Mouse (Mus musculus) splenic B cell, adult 2 months (primary cell): ENCODE measurements around the gene Rnh1.

ENCODE experiments used
- DNase-seq: peaks from one replicate; pipeline ENCODE4 v3.0.0-alpha.2; 2011; ENCODE audit warnings: low read depth, low spot score
- H3K27me3 ChIP-seq: 2 replicates; pipeline ENCODE4 v1.6.1; 2012; ENCODE audit warnings: mild to moderate bottlenecking, low read length, moderate library complexity, mixed read lengths; ENCODE audit not compliant: control insufficient read depth, poor library complexity, insufficient read depth, severe bottlenecking
- H3K36me3 ChIP-seq: 2 replicates; pipeline ENCODE4 v1.6.1; 2012; ENCODE audit warnings: mild to moderate bottlenecking, low read length, moderate library complexity, mixed read lengths; ENCODE audit not compliant: control insufficient read depth, poor library complexity, insufficient read depth, severe bottlenecking

Gene Rnh1

DNA sequence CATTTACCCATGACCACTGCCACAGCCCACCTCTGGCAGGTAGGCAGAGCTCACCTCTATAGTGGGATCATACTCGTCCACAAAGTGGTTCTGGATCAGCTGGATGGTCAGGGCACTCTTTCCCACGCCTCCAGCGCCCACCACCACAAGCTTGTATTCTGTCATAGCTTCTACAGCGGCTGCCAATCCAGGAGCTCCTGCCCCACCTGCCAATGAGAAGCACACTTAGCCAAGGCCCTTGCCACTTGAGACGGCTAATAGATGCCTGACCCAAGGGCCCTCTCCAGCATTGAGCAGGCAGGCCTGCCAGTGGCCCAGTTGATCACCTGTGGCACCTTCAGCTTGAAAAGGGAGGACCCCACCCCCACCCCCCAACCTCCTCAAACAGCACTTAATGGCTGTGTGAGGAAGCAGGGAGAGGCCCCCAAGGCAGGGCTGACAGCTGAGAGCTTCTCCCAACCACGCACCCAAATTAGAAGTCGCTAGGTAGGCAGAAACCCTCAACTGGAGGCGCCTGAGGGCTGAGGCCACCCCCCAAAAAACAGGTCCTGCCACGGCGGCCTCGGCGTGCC, 20.2 kb upstream of the Rnh1 start:
- no peak for DNase-seq
- H3K27me3 ChIP-seq: no peaks in the 10 kb centered on the region
- H3K36me3 ChIP-seq: peaks cover 12% of the 10 kb centered on the region

DNA sequence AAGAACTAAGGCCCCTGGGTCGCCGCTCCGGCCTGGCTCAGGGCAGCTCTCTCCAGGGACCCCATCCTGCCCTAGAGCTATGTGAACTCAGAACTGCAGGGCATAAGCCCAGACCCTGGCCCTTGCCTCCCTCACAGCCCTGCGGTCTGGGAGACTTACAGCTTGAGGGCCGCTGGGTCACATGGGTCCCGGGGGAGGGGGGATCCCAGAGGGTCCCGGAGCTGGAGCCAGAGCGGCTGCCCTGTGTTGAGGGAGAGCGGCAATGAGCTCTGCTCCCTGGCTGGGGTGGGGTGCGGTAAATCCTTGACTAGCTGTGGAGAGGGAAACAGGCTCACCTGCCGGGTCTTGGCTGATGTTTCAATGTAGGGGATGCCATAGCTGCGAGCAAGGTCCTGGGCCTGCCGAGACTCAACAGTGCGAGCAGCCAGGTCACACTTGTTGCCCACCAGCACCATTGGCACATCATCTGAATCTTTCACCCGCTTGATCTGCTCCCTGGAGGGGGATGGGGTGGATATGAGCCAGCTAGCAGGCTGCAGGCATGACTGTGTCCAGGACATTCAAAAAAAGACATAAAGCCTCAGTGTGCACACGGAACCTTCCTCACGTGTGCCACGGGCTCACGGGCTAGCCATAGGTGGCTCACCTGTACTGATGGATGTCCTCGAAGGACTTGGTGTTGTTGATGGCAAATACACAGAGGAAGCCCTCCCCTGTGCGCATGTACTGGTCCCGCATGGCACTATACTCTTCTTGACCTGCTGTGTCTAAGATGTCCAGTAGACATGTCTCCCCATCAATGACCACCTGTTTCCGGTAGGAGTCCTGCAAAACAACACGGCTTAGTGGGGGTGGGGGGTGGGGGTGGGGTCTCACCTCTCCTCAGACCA, 19.4 kb upstream of the Rnh1 start:
- DNase-seq: no peak
- no peaks in the 10 kb centered on the region for H3K27me3 ChIP-seq
- H3K36me3 ChIP-seq: peaks cover 12% of the 10 kb centered on the region

DNA sequence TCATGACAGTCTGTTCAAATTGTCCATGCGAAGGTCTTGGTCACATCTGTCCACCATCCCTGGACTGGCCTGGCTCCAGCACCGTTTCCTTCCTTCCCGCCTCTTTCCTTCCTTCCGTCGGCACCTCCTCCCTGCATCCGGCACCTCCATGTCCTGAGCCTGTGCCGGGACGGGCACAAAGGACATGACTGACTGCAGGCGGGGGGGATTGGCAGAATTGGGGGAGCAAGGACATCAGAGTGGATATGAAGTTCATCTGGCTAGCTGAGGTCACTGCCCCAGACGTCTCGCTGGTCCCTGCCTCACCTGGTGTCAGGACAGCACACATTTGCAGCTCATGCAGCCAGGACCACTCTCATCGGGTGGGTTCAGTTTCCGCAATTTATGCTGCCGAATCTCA, 18.4 kb upstream of the Rnh1 start:
- Histone ChIP-seq H3K27me3 (no peaks in the 10 kb centered on the region), H3K36me3 (peaks cover 12% of the 10 kb centered on the region)
- DNase-seq: no peak

DNA sequence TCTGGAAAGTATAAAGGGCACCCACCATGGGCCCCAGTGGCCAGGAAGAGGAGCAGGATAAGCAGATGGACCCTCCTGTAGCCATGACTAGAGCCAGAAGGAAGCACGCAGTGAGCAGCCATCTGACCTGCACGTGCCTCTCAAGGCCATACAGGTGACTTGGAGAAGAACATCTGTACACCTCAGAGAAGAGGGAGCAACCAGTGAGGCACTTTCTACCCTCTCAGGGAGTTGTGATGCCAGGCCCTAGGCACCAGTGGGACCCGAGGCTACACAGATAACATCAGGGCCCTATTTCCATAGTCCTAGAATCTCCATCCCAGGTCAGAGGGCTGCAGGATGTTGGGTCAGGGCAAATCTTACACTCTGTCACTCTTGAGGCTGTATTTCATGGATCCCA, 17.6 kb upstream of the Rnh1 start:
- DNase-seq: no peak
- Histone ChIP-seq H3K27me3 (no peaks in the 10 kb centered on the region), H3K36me3 (peaks cover 12% of the 10 kb centered on the region)

DNA sequence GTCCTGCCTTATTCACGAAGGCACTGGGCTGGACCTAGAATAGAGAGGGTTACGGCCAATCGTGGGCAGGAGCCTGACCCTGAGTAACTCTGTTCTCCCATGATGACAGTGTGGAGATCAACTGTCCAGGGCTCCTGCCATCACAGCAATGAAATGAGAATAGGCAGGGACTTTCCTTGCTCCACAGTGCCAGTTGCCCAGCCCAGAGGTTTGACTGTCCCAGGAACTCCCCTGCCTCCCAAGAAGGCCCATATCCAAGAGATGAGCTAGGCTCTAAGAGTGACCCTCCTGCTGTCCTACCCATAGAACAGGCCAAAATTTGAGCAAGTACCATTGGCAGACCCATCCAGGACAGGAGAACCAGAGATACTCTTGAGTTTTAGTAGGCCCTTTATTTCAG, 16.1 kb upstream of the Rnh1 start:
- DNase-seq: no peak
- Histone ChIP-seq H3K36me3 (peaks cover 12% of the 10 kb centered on the region), H3K27me3 (no peaks in the 10 kb centered on the region)

DNA sequence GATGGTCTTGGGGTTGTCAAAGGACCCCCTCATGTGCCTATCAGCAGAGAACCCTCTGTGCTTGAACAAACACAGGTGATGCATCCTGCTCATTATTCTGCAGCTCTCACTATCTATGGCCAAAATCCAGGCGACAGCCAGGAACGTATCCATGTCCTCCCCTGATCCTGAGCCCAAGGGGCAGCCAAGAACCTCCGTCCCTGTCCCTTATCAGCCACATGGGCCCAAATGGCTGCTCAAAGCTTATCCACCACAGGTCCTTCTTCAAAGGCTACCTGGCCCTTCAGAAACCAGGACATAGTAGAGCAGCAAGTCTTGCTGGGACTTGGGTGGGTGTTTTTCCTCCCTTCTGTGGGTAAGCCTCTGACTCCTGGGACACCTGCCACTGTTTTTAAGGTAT, 15.5 kb upstream of the Rnh1 start:
- Histone ChIP-seq H3K27me3 (no peaks in the 10 kb centered on the region), H3K36me3 (peaks cover 12% of the 10 kb centered on the region)
- DNase-seq: no peak

DNA sequence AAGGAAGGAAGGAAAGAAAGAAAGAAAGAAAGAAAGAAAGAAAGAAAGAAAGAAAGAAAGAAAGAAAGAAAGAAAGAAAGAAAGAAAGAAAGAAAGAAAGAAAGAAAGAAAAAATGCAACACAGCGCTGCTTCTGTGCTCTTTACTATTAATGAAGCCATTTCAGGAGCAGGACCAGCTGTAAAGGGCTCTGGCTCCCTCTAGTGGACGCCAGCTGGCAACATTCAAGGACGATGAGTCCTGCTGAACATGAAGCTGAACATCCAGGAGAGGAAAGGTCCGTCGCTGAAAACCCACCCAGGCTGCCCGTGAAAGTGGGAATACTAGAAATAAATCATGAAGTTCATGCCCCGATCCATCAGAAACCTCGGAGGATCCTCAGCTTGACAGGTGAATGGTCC, 3.5 kb upstream of the Rnh1 start:
- Histone ChIP-seq H3K27me3 (no peaks in the 10 kb centered on the region), H3K36me3 (no peaks in the 10 kb centered on the region)

DNA sequence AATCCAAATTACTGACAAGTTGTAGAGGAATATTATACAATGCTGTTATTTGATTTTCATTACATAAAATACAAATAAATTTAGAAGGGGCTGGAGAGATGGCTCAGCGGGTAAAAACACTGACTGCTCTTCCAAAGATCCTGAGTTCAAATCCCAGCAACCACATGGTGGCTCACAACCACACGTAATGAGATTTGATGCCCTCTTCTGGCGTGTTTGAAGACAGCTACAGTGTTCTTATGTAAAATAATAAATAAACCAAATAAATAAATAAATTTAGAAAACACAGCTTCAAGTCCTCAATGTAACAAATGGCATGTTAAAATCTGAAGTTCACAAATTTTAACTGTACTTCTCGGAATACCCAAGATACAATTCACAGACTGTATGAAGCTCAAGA, 2.4 kb upstream of the Rnh1 start:
- no peaks in the 10 kb centered on the region for H3K27me3 ChIP-seq
- DNase-seq: no peak
- H3K36me3 ChIP-seq: no peaks in the 10 kb centered on the region

More for the DNA sequence above, 3.5 kb upstream of the Rnh1 start:
- peak; percentile 94 for DNase-seq

DNA sequence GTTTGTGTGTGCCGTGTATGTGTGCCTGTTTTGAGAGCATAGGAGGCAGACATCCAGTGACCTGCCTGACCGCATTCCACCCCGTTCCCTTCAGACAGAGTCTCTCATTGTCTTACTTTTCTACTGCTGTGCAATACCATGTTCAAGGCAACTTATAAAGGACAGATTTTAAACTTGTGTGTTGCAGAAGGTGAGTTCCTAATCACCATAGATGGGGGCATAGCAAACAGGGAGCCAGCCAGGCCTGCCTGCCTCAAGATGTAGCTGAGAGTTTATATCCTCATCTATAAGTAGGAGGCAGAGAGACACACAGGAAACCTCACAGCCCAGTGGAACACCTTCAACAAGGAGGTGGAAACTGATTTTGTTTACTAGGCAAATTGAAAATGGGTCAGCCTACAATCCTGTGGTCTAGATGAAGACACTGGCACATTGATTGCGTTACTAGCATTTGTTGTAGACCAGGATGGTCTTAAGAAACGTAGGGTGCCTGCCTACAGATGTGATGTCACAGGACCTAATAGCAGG, 730 bp upstream of the Rnh1 start:
- H3K36me3 ChIP-seq: no peaks in the 10 kb centered on the region
- no peaks in the 10 kb centered on the region for H3K27me3 ChIP-seq
- DNase-seq: no peak

DNA sequence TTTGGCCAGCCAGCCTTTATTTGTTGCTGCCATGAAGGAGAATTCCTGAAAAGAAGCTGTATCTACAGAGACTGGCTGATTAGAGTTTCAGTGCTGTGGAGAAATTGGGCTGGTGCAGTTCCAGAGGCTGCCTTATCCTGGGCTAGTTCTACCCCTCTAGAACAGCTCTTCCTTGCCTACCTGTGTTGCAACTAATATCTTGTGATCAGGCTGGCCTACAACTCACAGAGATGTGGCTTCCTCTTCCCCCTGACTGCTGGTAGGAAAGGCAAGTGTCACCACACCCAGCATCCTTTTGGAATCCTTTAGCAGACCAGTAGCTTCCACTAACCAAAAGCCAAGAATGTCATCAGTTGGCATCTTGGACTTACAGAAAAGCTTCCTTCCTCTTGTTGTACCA, 2.8 kb downstream of the Rnh1 start:
- H3K27me3 ChIP-seq: no peaks in the 10 kb centered on the region
- peaks cover 3% of the 10 kb centered on the region for H3K36me3 ChIP-seq
- DNase-seq: no peak

DNA sequence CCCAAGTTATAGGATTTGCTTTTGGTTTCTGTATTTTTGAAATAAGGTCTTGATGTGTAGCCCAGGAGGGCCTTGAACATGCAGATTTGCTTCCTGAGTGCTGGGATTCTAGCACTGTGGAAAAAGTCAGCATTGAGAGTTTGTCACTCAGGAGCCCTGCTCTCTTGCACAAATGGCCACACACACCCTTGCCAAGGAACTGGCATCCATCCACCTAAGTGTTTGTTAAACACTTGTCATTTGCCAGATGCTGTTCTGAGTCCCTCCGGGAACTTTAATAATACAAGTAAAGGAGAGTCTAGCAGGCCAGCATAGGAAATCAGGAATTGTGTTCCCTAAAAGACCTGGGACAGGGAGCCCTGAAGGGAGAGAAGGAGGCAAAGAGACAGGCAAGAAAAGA, 3.4 kb downstream of the Rnh1 start:
- no peak for DNase-seq
- Histone ChIP-seq H3K27me3 (no peaks in the 10 kb centered on the region), H3K36me3 (peaks cover 6% of the 10 kb centered on the region)

DNA sequence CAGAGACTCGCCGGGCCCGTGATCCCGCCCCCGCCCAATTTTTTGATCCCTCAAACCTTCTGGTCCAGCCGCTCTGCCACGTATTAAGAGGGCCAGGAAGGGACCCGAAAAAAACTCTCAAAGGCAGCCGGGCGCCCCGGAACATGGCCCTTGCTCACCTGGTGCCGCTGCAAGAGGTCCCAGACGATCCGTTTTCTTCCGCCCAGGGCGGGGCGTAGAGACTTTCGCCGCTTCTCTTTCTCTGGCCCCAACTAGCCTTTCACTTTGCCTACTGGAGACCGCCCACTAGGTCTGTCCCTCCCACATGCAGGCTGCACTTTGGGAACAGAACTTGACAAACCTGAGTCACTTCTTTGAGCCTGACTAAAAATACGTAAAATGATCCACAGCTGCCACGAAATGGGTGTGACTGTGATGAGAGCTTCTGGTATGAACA, 4.1 kb downstream of the Rnh1 start:
- Histone ChIP-seq H3K36me3 (peaks cover 7% of the 10 kb centered on the region), H3K27me3 (no peaks in the 10 kb centered on the region)
- peak; percentile 81 for DNase-seq

DNA sequence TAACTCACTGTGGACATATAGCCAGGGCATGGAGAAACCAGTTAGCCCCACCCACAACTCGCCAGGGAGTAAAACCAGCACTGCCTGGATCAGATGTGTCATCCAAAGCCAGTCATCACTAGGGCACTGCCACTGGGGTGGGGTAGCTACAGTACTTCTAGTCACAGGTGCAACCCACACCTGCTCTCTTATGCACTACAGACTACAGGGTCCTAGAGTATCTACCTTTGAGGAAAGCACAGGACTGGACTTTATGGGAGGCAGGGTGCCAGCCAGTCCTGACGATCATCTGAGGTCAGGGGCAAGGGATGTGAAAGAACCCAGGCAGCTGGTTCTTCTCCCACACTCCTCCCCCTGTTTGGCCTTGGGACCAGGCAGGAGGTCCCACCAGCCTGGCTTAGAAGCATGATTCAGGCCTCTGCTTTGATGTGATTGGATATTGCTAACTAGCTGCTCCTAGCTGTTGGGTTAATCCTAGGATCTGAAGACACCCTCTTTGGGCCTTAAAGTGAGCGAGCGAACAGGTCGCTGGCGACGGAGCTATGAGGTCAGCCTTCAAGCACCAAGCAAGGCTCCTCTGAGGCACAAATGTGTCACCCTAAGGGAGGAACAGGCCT, 4.6 kb downstream of the Rnh1 start:
- peaks cover 7% of the 10 kb centered on the region for H3K36me3 ChIP-seq
- no peaks in the 10 kb centered on the region for H3K27me3 ChIP-seq
- no peak for DNase-seq

DNA sequence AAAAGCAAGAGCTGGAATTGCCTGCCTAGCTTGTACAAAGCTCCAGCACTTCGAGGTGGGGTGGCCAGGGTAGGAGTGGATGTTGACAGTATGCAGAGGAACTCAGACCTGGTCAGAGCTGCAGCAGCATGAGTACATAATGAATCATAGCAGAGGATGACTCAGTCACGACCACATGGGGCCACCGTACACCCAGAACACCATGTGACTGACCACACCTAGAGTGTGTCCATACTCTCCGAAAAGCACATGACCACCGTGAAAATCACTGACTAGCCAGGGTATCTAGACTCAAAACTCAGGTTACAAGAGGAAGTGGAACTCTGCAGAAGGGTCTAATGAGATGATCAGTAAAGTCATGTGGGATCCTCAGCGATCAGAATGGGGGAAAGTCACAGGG, 7.8 kb downstream of the Rnh1 start:
- Histone ChIP-seq H3K36me3 (peaks cover 7% of the 10 kb centered on the region), H3K27me3 (no peaks in the 10 kb centered on the region)
- peak; percentile 11 for DNase-seq

DNA sequence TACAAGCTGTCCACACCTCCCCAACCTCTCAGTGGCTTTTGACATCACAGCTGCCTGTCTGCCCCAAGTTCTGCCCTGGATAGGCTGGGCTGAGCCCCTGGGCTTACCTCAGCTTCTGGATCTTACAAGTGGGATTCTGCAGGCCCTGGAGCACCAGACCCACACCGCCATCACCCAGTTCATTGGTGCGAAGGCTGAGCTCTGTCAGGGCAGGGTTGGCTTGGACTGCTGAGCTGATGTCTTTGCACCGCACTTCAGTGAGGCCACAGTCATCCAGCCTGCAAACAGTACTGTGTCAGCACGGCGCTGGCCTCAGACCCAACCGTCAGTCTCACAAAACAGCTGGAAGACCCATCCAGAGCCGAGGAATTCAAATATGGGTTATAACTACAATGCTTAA, 8.3 kb downstream of the Rnh1 start:
- Histone ChIP-seq H3K36me3 (peaks cover 7% of the 10 kb centered on the region), H3K27me3 (no peaks in the 10 kb centered on the region)
- no peak for DNase-seq
